Mouse (Mus musculus) brain, embryonic 14.5 days (tissue): ENCODE measurements around the gene Fkbp2.

Experiments
- CTCF ChIP-seq: fragments of 200-500 bp; IDR thresholded peaks from 2 replicates; pipeline ENCODE4 v1.5.1; 2012; ENCODE audit warnings: inconsistent platforms, mild to moderate bottlenecking, moderate library complexity, borderline replicate concordance; ENCODE audit not compliant: insufficient read depth, insufficient read length; ENCODE audit errors: extremely low read depth
- POLR2A ChIP-seq: fragments of 200-500 bp; IDR thresholded peaks from 2 replicates; pipeline ENCODE4 v1.6.1; 2012; ENCODE audit warnings: mild to moderate bottlenecking, inconsistent platforms, borderline replicate concordance; ENCODE audit not compliant: poor library complexity, insufficient read depth, insufficient read length, severe bottlenecking; ENCODE audit errors: extremely low read depth

DNA sequence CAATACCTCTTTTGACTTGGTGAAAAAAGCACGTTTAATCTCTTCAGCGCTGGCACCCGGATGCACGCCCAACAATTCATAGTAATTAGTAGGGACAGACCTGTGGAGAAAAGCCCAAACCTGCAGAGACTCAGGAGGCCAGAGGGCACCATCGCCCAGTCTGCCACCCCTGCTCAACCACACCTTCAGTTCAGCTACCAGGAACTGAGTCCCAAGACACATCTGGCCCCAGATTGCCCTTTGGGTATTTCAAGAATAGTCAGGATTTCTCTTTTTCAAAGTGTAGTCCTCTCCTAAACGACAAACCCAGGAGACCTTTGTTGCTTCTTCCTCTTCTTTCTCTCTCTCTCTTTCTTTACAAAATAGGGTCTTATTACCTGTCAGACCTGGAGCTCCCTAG, 10.4 kb upstream of the Fkbp2 start:
- TF ChIP-seq POLR2A: no peak
- no peak for TF ChIP-seq CTCF
